Mouse (Mus musculus) liver, postnatal 0 days (tissue): ENCODE measurements around the gene Rab11fip3. TPM values are rescaled to one million over a fixed set of nuclear protein-coding genes. Genes with fewer than 3 reads are reported as not detected.

Source experiments
- ATAC-seq: fragments of 200-750 bp; cut with Nextera tagmentation; 2 replicates; pipeline ENCODE4 v1.8.0; 2017; ENCODE audit warnings: mild to moderate bottlenecking, moderate library complexity
- DNase-seq: peaks from one replicate; pipeline ENCODE4 v3.0.0-alpha.2; 2016
- H3K27ac ChIP-seq: fragments of 300-500 bp; sonication (generic); 2 replicates; pipeline ENCODE4 v1.5.1; 2014; ENCODE audit warnings: antibody characterized with exemption, moderate library complexity, mild to moderate bottlenecking, low read depth
- H3K27me3 ChIP-seq: fragments of 300-500 bp; sonication (generic); 2 replicates; pipeline ENCODE4 v1.6.1; 2014; ENCODE audit warnings: low read length, control low read depth, mixed read lengths; ENCODE audit not compliant: insufficient read depth
- H3K36me3 ChIP-seq: fragments of 300-500 bp; sonication (generic); replicated peaks from 2 replicates; pipeline ENCODE4 v1.6.1; 2014; ENCODE audit warnings: mild to moderate bottlenecking, control low read depth, low read length, moderate library complexity, mixed read lengths; ENCODE audit not compliant: insufficient read depth
- H3K4me1 ChIP-seq: fragments of 300-500 bp; sonication (generic); 2 replicates; pipeline ENCODE4 v1.6.1; 2014; ENCODE audit warnings: antibody characterized with exemption, mild to moderate bottlenecking, control low read depth; ENCODE audit not compliant: insufficient read depth
- H3K4me2 ChIP-seq: fragments of 300-500 bp; sonication (generic); 2 replicates; pipeline ENCODE4 v1.6.1; 2014; ENCODE audit warnings: low read depth, mild to moderate bottlenecking, low read length, moderate library complexity, mixed read lengths
- H3K4me3 ChIP-seq: fragments of 300-500 bp; sonication (generic); 2 replicates; pipeline ENCODE4 v1.5.1; 2014; ENCODE audit warnings: low read depth, low read length
- H3K9ac ChIP-seq: fragments of 300-500 bp; sonication (generic); replicated peaks from 2 replicates; pipeline ENCODE4 v1.6.1; 2014; ENCODE audit warnings: mild to moderate bottlenecking, moderate library complexity
- H3K9me3 ChIP-seq: fragments of 300-500 bp; sonication (generic); 2 replicates; pipeline ENCODE4 v1.6.1; 2016; ENCODE audit warnings: mild to moderate bottlenecking, control low read depth, low read length, mixed read lengths
- CTCF ChIP-seq: sonication (generic); IDR thresholded peaks from 2 replicates; pipeline ENCODE4 v1.5.1; 2016; ENCODE audit warnings: antibody characterized with exemption, low read depth
- EP300 ChIP-seq: IDR thresholded peaks from 2 replicates; pipeline ENCODE4 v1.6.1; 2016; ENCODE audit warnings: antibody characterized with exemption, low read depth, mild to moderate bottlenecking
- WGBS: fragments of 180-500 bp; shearing (Covaris S2); extraction: QIAGEN DNeasy Blood & Tissue Kit; methylation state at CpG from one replicate; pipeline ENCODE4 v1.1.7; 2014; ENCODE audit not compliant: insufficient replicate concordance; 5-methylcytosine and 5-hydroxymethylcytosine counted together
- polyA plus RNA-seq: library from polyadenylated mRNA; unstranded; fragments of >200 nt; fragmentation: Nextera tagmentation; extraction: Ambion mirVana; gene quantifications from 2 replicates; pipeline ENCODE4 v1.2.1, GENCODE M21; 2015

Rab11fip3 gene
- polyA plus RNA-seq, 1 experiment from 2014 or later, result 1.7 TPM

DNA sequence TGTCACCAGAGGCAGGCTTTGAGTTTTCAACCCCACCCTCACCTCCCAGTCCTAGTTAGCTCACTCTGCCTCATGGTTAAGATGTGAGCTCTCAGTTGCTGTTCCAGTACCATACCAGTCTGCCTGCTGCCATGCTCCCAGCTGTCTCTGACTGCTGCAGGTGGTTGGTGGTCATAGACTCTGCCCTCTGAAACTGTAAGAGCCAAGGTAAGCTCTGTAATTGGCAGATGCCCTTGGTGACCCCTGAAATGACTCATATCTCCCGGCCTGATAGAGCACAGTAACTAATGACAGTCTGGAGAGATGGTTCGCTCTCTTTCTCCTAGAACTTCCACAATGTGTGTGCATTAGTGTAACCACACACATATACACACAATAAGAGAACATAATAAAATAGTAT, 65.5 kb downstream of the Rab11fip3 start:
- Histone ChIP-seq H3K9ac (no peak overlapping the region), H3K4me3 (no peak overlapping the region), H3K27me3 (no peaks in the 10 kb centered on the region), H3K27ac (no peak overlapping the region), H3K9me3 (no peaks in the 10 kb centered on the region), H3K4me1 (peaks cover 3% of the 10 kb centered on the region; the same call in 1 of the 2 replicates), H3K4me2 (no peak overlapping the region), H3K36me3 (no peaks in the 10 kb centered on the region)
- DNase-seq, result no peak
- WGBS, result 89% methylated on average over 2 of the region's 2 CpGs
- no peak for TF ChIP-seq CTCF
- TF ChIP-seq EP300, result no peak
- no peak for ATAC-seq

DNA sequence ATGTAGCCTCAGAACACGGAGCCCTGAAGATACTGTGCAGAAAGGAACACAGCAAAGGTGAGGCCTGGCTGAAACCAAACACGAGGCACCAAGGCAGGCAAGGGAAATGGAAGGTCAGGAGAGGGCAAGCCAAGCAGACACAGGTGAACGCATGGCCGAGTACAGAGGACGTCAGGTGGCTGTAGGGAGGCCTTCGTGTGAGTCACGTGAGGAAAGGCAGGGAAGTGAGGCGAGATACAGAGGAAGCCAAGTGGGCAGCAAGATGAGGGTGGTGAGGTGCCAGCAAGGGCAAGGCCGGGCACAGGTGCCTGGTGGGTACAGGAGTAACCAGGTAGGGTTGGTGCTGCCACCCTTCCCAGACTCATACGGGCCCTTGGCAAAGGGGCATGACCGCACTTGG, 70.9 kb downstream of the Rab11fip3 start:
- Histone ChIP-seq H3K9me3 (no peaks in the 10 kb centered on the region), H3K27me3 (no peaks in the 10 kb centered on the region), H3K4me3 (no peak overlapping the region), H3K4me1 (no peaks in the 10 kb centered on the region), H3K9ac (no peak overlapping the region), H3K27ac (no peak overlapping the region), H3K36me3 (no peaks in the 10 kb centered on the region), H3K4me2 (no peak overlapping the region)
- DNase-seq, result no peak
- no peak for ATAC-seq
- WGBS, result 77% methylated on average over 11 of the region's 11 CpGs
- TF ChIP-seq CTCF (no peak), EP300 (no peak)

DNA sequence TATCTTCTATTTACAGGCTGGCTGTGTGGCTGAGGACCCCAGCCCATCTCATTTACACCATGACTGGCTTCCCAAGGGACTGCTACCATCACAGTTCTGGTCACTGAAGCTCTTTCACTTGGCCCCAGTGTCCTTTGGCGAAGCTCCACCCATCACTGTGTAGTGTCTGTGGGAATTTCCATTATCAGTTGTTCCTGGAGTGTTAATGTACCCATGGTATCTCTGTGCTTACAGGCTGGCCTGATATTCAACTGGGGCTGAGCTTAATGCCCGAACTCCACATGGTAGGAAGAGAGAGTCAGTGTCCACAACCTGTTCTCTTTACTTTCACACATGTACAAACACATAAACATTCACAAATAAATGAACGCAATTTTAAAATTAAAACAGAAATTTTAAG, 75.9 kb downstream of the Rab11fip3 start:
- DNase-seq (no peak), ATAC-seq (no peak)
- peaks cover 4% of the 10 kb centered on the region; the same call in 1 of the 2 replicates for H3K4me1 ChIP-seq
- no peak overlapping the region for H3K4me2 ChIP-seq
- H3K9ac ChIP-seq, result no peak overlapping the region
- 0 out of 2 replicates have a peak, but pooled peaks cover 2% of the 10 kb centered on the region for H3K36me3 ChIP-seq
- H3K4me3 ChIP-seq, result no peak overlapping the region
- TF ChIP-seq EP300, result no peak
- TF ChIP-seq CTCF, result no peak
- H3K27ac ChIP-seq, result no peak overlapping the region
- no peaks in the 10 kb centered on the region for H3K27me3 ChIP-seq
- WGBS, result 53% methylated on average over 3 of the region's 3 CpGs
- H3K9me3 ChIP-seq, result no peaks in the 10 kb centered on the region

DNA sequence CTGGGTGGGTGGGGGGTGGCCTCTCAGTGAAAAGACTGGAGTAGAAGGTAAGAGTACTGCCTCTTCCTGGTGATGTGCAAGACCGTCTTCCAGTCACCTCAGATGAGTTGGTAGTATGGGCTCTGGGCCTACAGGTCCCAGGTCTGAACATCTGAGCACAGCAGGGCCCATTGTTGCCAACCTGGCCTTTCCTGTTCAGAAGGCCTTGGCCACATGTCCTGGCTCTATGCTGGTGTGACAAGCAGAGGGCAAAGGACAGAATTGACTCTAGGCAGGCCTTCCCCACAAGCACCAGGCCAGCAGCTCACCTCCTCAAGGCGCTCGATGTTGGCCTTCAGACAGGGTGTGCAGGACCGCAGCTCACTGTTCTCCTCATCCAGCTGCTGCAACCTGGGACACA, 77.1 kb downstream of the Rab11fip3 start:
- Histone ChIP-seq H3K27ac (no peak overlapping the region), H3K4me2 (no peak overlapping the region), H3K36me3 (0 out of 2 replicates have a peak, but pooled peaks cover 2% of the 10 kb centered on the region), H3K4me1 (peaks cover 4% of the 10 kb centered on the region; the same call in 1 of the 2 replicates), H3K9ac (no peak overlapping the region), H3K9me3 (no peaks in the 10 kb centered on the region), H3K4me3 (no peak overlapping the region), H3K27me3 (no peaks in the 10 kb centered on the region)
- no peak for ATAC-seq
- no peak for DNase-seq
- TF ChIP-seq EP300, result no peak
- no peak for TF ChIP-seq CTCF
- 89% methylated on average over 4 of the region's 4 CpGs for WGBS

DNA sequence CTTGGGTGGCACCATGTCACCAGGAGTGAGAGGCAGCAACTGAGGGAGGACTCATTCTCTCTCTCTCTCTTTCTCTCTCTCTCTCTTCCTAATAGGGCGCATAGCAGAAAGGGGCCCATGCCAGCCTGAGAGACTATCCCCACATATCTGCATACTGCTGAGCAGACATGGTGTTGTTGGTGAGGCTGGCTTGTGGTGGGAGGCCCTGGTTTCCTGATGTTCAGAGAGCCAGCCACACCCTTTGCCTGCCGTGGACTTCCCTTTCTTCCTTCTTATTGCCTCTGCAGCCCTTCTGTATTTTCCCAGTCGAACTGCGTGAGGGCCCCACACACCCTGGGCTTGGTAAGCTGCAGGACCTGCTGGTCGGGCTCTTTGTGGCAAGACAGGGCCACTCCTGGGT, 79.0 kb downstream of the Rab11fip3 start:
- ATAC-seq (no peak), DNase-seq (no peak)
- WGBS, result 31% methylated on average over 5 of the region's 5 CpGs
- H3K4me2 ChIP-seq, result no peak overlapping the region
- no peak for TF ChIP-seq CTCF
- TF ChIP-seq EP300, result no peak
- 0 out of 2 replicates have a peak overlapping the region, but pooled peaks have one; percentile 22 for H3K27ac ChIP-seq
- no peak overlapping the region for H3K4me3 ChIP-seq
- no peaks in the 10 kb centered on the region for H3K9me3 ChIP-seq
- no peak overlapping the region for H3K9ac ChIP-seq
- no peaks in the 10 kb centered on the region for H3K27me3 ChIP-seq
- H3K36me3 ChIP-seq, result 0 out of 2 replicates have a peak, but pooled peaks cover 2% of the 10 kb centered on the region
- peaks cover 11% of the 10 kb centered on the region for H3K4me1 ChIP-seq

DNA sequence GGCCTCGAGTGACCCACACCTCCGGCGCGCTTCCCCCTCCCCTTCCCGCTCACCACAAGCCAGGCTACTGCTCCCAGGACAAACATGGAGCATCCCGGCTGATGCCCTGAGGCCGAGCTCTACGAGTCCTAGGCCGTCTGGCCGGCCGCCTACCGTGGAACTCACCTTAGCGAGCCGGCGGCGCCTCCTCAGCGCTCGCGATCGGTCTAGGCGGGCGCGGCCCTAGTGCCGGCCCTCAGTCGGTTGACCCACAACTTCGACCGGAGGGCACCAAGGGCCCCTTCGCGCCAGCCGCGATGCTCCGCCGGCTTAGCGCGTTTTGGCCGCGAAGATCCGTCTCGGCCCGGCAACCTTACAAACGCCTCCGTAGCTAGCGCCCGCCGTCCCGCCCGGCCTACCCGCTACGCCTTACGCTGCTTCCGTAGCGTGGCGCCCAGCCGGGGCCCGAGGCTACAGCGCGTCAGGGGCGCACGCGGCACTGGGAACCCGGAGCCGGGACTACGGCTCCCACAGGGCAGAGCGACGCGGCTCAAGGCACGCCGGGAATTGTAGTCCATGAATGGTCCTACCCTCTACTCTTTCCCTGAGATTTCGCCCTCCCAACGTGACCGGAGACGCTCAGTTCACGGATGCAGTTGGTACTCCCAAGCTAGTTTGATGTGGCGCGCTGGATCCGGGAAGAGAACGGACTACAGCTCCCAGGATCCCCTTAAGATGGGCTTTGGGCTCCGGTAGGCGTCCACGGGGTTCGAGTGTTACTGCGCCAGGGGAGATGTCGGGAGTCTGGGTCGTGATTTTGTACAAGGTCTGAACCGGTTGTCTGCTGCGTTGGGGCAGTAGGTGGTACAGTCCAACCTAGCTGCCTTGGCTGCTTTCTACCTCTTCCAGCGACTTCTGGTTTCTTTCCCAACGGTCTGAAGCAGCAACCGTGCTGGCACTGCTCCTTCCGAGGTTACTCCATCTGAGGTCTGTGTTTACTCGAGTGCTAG, 83.8 kb downstream of the Rab11fip3 start, which contains the start of gene Capn15:
Capn15 (minus strand) TSS at position 491 of the 989 bp plus-strand sequence.
- Histone ChIP-seq H3K9me3 (no peaks in the 10 kb centered on the region), H3K4me3 (peak within 1 kb of the TSS; percentile 85), H3K27me3 (no peaks in the 10 kb centered on the region), H3K4me2 (peak within 1 kb of the TSS; percentile 86), H3K4me1 (peaks cover 32% of the 10 kb centered on the region), H3K36me3 (0 out of 2 replicates have a peak, but pooled peaks cover 2% of the 10 kb centered on the region), H3K9ac (peak within 1 kb of the TSS; percentile 93), H3K27ac (peak within 1 kb of the TSS; percentile 86)
- under 1% methylated on average over 91 of the region's 91 CpGs for WGBS
- TF ChIP-seq CTCF, result 0 out of 2 replicates have a peak, but pooled peaks have one; percentile 1
- no peak for TF ChIP-seq EP300
- ATAC-seq (peak; percentile 98), DNase-seq (peak; percentile 91)
